Mouse (Mus musculus) stomach, embryonic 15.5 days (tissue): ENCODE measurements at regions not wholly inside any gene's neighbourhood (a gene's known extent, or its start where the extent isn't known, plus 50 kb on each side); places are given as distances from the start of the nearest gene placed in this dataset.
"Not testable (repeated sequence)": the region's sequence is repeated elsewhere in the genome, so short reads cannot be mapped to it uniquely, and the experiment has no call there.

Experiments used
- ATAC-seq: fragments of 200-750 bp; cut with Nextera tagmentation; 2 replicates; pipeline ENCODE4 v1.8.0; 2017; ENCODE audit warnings: low read depth, moderate number of reproducible peaks, moderate TSS enrichment; ENCODE audit not compliant: insufficient read depth, low FRiP score
- H3K27ac ChIP-seq: fragments of 300-500 bp; sonication (generic); 2 replicates; pipeline ENCODE4 v1.5.1; 2015; ENCODE audit warnings: mild to moderate bottlenecking, inconsistent platforms
- H3K27me3 ChIP-seq: fragments of 300-500 bp; sonication (generic); replicated peaks from 2 replicates; pipeline ENCODE4 v1.6.1; 2015; ENCODE audit warnings: inconsistent platforms
- H3K36me3 ChIP-seq: fragments of 300-500 bp; sonication (generic); 2 replicates; pipeline ENCODE4 v1.6.1; 2015; ENCODE audit warnings: inconsistent platforms
- H3K4me1 ChIP-seq: fragments of 300-500 bp; sonication (generic); 2 replicates; pipeline ENCODE4 v1.6.1; 2015; ENCODE audit warnings: inconsistent platforms
- H3K4me2 ChIP-seq: fragments of 300-500 bp; sonication (generic); 2 replicates; pipeline ENCODE4 v1.6.1; 2015; ENCODE audit warnings: mild to moderate bottlenecking, inconsistent platforms
- H3K4me3 ChIP-seq: fragments of 300-500 bp; sonication (generic); replicated peaks from 2 replicates; pipeline ENCODE4 v1.5.1; 2015; ENCODE audit warnings: inconsistent platforms
- H3K9ac ChIP-seq: fragments of 300-500 bp; sonication (generic); 2 replicates; pipeline ENCODE4 v1.6.1; 2015; ENCODE audit warnings: inconsistent platforms
- H3K9me3 ChIP-seq: fragments of 300-500 bp; sonication (generic); 2 replicates; pipeline ENCODE4 v1.6.1; 2016; ENCODE audit warnings: inconsistent platforms
- WGBS: fragments of 180-500 bp; shearing (Covaris S2); methylation state at CpG from one replicate; pipeline ENCODE4 v1.1.7; 2015; 5-methylcytosine and 5-hydroxymethylcytosine counted together

GRCm38 (mm10) chr16:93324911-93325310 lies 279.0 kb downstream of the Setd4 start:
- H3K36me3 ChIP-seq = no peaks in the 10 kb centered on the region
- no peaks in the 10 kb centered on the region for H3K4me1 ChIP-seq
- no peak overlapping the region for H3K27ac ChIP-seq
- no peaks in the 10 kb centered on the region for H3K27me3 ChIP-seq
- WGBS = 69% methylated on average over 5 of the region's 5 CpGs
- ATAC-seq = no peak
- no peak overlapping the region for H3K4me3 ChIP-seq
- H3K9me3 ChIP-seq = no peaks in the 10 kb centered on the region
- H3K9ac ChIP-seq = no peak overlapping the region
- H3K4me2 ChIP-seq = no peak overlapping the region

- H3K9me3 ChIP-seq = no peaks in the 10 kb centered on the region
- H3K27me3 ChIP-seq = no peaks in the 10 kb centered on the region
- H3K36me3 ChIP-seq = no peaks in the 10 kb centered on the region
- no peak overlapping the region for H3K9ac ChIP-seq
- H3K27ac ChIP-seq = no peak overlapping the region
- H3K4me2 ChIP-seq = no peak overlapping the region
- H3K4me1 ChIP-seq = no peaks in the 10 kb centered on the region
- ATAC-seq = no peak
- H3K4me3 ChIP-seq = no peak overlapping the region
- 60% methylated on average over 5 of the region's 5 CpGs for WGBS
Measured at GRCm38 (mm10) chr16:93323172-93323571, 280.7 kb downstream of the Setd4 start.

- ATAC-seq = no peak
- Histone ChIP-seq H3K36me3 (no peaks in the 10 kb centered on the region), H3K9me3 (no peaks in the 10 kb centered on the region), H3K27ac (no peak overlapping the region), H3K27me3 (no peaks in the 10 kb centered on the region), H3K9ac (no peak overlapping the region), H3K4me2 (no peak overlapping the region), H3K4me1 (no peaks in the 10 kb centered on the region), H3K4me3 (no peak overlapping the region)
- WGBS = 78% methylated on average over 5 of the region's 5 CpGs
Measured at GRCm38 (mm10) chr16:93319581-93319980, 284.3 kb downstream of the Setd4 start.

- Histone ChIP-seq H3K9me3 (no peaks in the 10 kb centered on the region), H3K36me3 (no peaks in the 10 kb centered on the region), H3K4me1 (no peaks in the 10 kb centered on the region), H3K27ac (no peak overlapping the region), H3K27me3 (0 out of 2 replicates have a peak, but pooled peaks cover 4% of the 10 kb centered on the region), H3K4me3 (no peak overlapping the region), H3K4me2 (no peak overlapping the region), H3K9ac (no peak overlapping the region)
- ATAC-seq = no peak
- 19% methylated on average over 12 of the region's 12 CpGs for WGBS
Measured at GRCm38 (mm10) chr16:93311644-93312043, 292.2 kb downstream of the Setd4 start.

- 81% methylated on average over 2 of the region's 2 CpGs for WGBS
- Histone ChIP-seq H3K27me3 (0 out of 2 replicates have a peak, but pooled peaks cover 4% of the 10 kb centered on the region), H3K4me2 (no peak overlapping the region), H3K36me3 (no peaks in the 10 kb centered on the region), H3K9me3 (no peaks in the 10 kb centered on the region), H3K4me3 (no peak overlapping the region), H3K9ac (no peak overlapping the region), H3K27ac (no peak overlapping the region), H3K4me1 (no peaks in the 10 kb centered on the region)
- ATAC-seq = no peak
Measured at GRCm38 (mm10) chr16:93308666-93309360, 295.1 kb downstream of the Setd4 start.

GRCm38 (mm10) chr16:93306951-93307350 lies 296.9 kb downstream of the Setd4 start:
- Histone ChIP-seq H3K27ac (no peak overlapping the region), H3K4me1 (no peaks in the 10 kb centered on the region), H3K9ac (no peak overlapping the region), H3K27me3 (no peaks in the 10 kb centered on the region), H3K9me3 (no peaks in the 10 kb centered on the region), H3K36me3 (no peaks in the 10 kb centered on the region), H3K4me2 (no peak overlapping the region), H3K4me3 (no peak overlapping the region)
- WGBS = 83% methylated on average over 18 of the region's 18 CpGs
- ATAC-seq = no peak

- not testable (repeated sequence) for H3K4me1 ChIP-seq, ATAC-seq, H3K4me2 ChIP-seq
Measured at GRCm38 (mm10) chr16:93306140-93306539, 297.7 kb downstream of the Setd4 start.

GRCm38 (mm10) chr16:93294430-93294829 lies 309.4 kb downstream of the Setd4 start:
- WGBS = 25% methylated on average over 5 of the region's 5 CpGs
- H3K9me3 ChIP-seq = no peaks in the 10 kb centered on the region
- no peak overlapping the region for H3K4me3 ChIP-seq
- no peaks in the 10 kb centered on the region for H3K36me3 ChIP-seq
- 0 out of 2 replicates have a peak, but pooled peaks cover 6% of the 10 kb centered on the region for H3K4me1 ChIP-seq
- H3K27ac ChIP-seq = no peak overlapping the region
- H3K9ac ChIP-seq = no peak overlapping the region
- no peak overlapping the region for H3K4me2 ChIP-seq
- no peaks in the 10 kb centered on the region for H3K27me3 ChIP-seq
- no peak for ATAC-seq

More at GRCm38 (mm10) chr16:93306140-93306539, 297.7 kb downstream of the Setd4 start:
- 72% methylated on average over 7 of the region's 7 CpGs for WGBS
- not testable (repeated sequence) for H3K9me3 ChIP-seq, H3K27ac ChIP-seq, H3K9ac ChIP-seq, H3K36me3 ChIP-seq, H3K27me3 ChIP-seq, H3K4me3 ChIP-seq

GRCm38 (mm10) chr16:93292965-93293653 lies 310.8 kb downstream of the Setd4 start:
- Histone ChIP-seq H3K36me3 (no peaks in the 10 kb centered on the region), H3K4me1 (0 out of 2 replicates have a peak, but pooled peaks cover 6% of the 10 kb centered on the region), H3K9ac (no peak overlapping the region), H3K27me3 (no peaks in the 10 kb centered on the region), H3K4me2 (peak overlapping the region; percentile 36; the same call in 1 of the 2 replicates), H3K27ac (peak overlapping the region; percentile 88), H3K4me3 (no peak overlapping the region), H3K9me3 (no peaks in the 10 kb centered on the region)
- WGBS = 27% methylated on average over 13 of the region's 13 CpGs
- ATAC-seq = peak; percentile 82

GRCm38 (mm10) chr16:93292181-93292834 lies 311.6 kb downstream of the Setd4 start:
- Histone ChIP-seq H3K9me3 (no peaks in the 10 kb centered on the region), H3K4me1 (0 out of 2 replicates have a peak, but pooled peaks cover 6% of the 10 kb centered on the region), H3K27ac (peak overlapping the region; percentile 88), H3K9ac (no peak overlapping the region), H3K36me3 (no peaks in the 10 kb centered on the region), H3K4me3 (no peak overlapping the region), H3K27me3 (no peaks in the 10 kb centered on the region), H3K4me2 (peak overlapping the region; percentile 36)
- ATAC-seq = peak; percentile 75
- 35% methylated on average over 14 of the region's 14 CpGs for WGBS

GRCm38 (mm10) chr16:93288036-93288435 lies 315.8 kb downstream of the Setd4 start:
- H3K9ac ChIP-seq = no peak overlapping the region
- no peak overlapping the region for H3K4me3 ChIP-seq
- H3K36me3 ChIP-seq = no peaks in the 10 kb centered on the region
- H3K27me3 ChIP-seq = no peaks in the 10 kb centered on the region
- H3K27ac ChIP-seq = no peak overlapping the region
- WGBS = 58% methylated on average over 3 of the region's 3 CpGs
- no peak for ATAC-seq
- 0 out of 2 replicates have a peak, but pooled peaks cover 4% of the 10 kb centered on the region for H3K4me1 ChIP-seq
- H3K4me2 ChIP-seq = no peak overlapping the region
- no peaks in the 10 kb centered on the region for H3K9me3 ChIP-seq

GRCm38 (mm10) chr16:93287520-93287919 lies 316.3 kb downstream of the Setd4 start:
- no peaks in the 10 kb centered on the region for H3K36me3 ChIP-seq
- 80% methylated on average over 2 of the region's 2 CpGs for WGBS

More at GRCm38 (mm10) chr16:93287520-93287919, 316.3 kb downstream of the Setd4 start:
- Histone ChIP-seq H3K27me3 (no peaks in the 10 kb centered on the region), H3K9ac (no peak overlapping the region), H3K4me1 (no peaks in the 10 kb centered on the region), H3K4me3 (no peak overlapping the region), H3K27ac (no peak overlapping the region), H3K9me3 (no peaks in the 10 kb centered on the region), H3K4me2 (no peak overlapping the region)
- ATAC-seq = no peak
